15 mouse cellular contexts compared by ENCODE assay signal in the genomic region with DNA sequence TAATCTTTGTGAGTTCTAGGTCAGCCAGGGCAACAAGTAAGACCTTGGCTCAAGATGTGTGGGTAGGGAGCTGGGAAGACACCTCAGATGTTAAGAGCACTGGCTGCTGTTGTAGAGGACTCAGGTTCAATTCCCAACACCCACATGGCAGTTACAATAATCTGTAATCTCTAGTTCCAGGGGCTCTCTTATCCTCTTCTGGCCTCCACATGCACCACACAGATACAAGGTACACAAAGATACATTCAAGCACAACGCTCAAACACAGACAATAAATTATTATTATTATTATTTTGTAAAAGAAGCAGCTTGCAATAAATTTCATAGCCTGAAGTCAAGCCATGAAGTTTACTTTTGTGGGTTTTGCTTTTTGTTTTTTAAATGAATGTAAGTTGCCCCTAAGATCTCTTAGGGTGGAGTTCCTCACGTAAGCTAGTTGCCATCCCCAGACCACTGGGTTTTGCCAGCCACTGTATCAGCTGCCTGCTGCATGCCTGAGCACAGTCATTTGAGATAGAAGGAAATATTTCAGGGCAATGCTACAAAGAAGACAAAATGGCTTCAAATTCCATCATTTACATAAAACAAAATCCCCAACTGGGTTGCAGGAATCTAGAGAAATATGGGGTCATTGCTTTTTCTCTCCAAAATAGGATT. TPM values are rescaled to one million over a fixed set of nuclear protein-coding genes. Genes with fewer than 3 reads are reported as not detected.
DNase-seq lines count a peak whose midpoint lies in the region; ATAC-seq and TF ChIP-seq lines count a peak whose summit lies in the region.
"Had no signal": no experiment of that assay in that cellular context is flagged by ENCODE, and none has a peak within 500 bp of the region (broad histone marks: within the 10 kb centered on the region; RNA-seq: fewer than 3 reads in every experiment).

No protein-coding gene starts in this region.

- peaks cover 3 to 73% of the 10 kb centered on the region in 2 experiments; a peak in 3 of 4 replicates for H3K36me3 ChIP-seq in MEL (ENCODE audit: control insufficient read depth in 1 of 2, insufficient read depth in 2 of 2, low read length in 2 of 2)
- H3K36me3 ChIP-seq in forebrain, embryonic 11.5 days (ENCODE audit: control insufficient read depth, insufficient read depth, low read length), result no peaks in the 10 kb centered on the region
- peaks cover 16% of the 10 kb centered on the region for H3K36me3 ChIP-seq in liver, embryonic 13.5 days
- H3K36me3 ChIP-seq: heart, embryonic 12.5 days; hindbrain, embryonic 13.5 days had no signal

- intact Hi-C loops in left cerebral cortex, postnatal 25 days (cut with DNase I), result loop anchor here (2.0 kb wide), 1 partner anchor 30 kb away; no protein-coding TSS in a partner anchor

- peaks cover 30% of the 10 kb centered on the region for H3K79me2 ChIP-seq in MEL (ENCODE audit: control insufficient read depth, insufficient read depth, low read length, poor library complexity)

- 80% methylated on average over 2 of the region's 2 CpGs for WGBS in forebrain, embryonic 11.5 days
- WGBS in liver, embryonic 13.5 days (ENCODE audit: insufficient replicate concordance), result 22% methylated on average over 2 of the region's 2 CpGs

- peak overlapping the region; percentile 92 for H3K27ac ChIP-seq in MEL (ENCODE audit: control insufficient read depth, low read depth, low read length)
- H3K27ac ChIP-seq in forebrain, embryonic 11.5 days (ENCODE audit: low read depth, low read length), result no peak overlapping the region; the same call in 1 of the 2 replicates
- peak overlapping the region; percentile 94 for H3K27ac ChIP-seq in liver, embryonic 13.5 days
- H3K27ac ChIP-seq: hindbrain, embryonic 13.5 days; macrophage had no signal

- no peak for DNase-seq in frontal cortex, adult 2 months (ENCODE audit: extremely low spot score in 1 of 2, low spot score in 1 of 2)
- DNase-seq in MEL (ENCODE audit: low read depth, low spot score), result peak; percentile 81
- DNase-seq in forebrain, embryonic 11.5 days (ENCODE audit: low spot score), result peak; percentile 37
- peak; percentile 69 for DNase-seq in liver, embryonic 13.5 days
- DNase-seq in adrenal gland, adult 18-20 months (ENCODE audit: low spot score in 2 of 2), result no peak
- DNase-seq in right cerebral cortex, postnatal 14 days, result no peak
- no peak for DNase-seq in left cerebral cortex, postnatal 25 days (ENCODE audit: low spot score in 2 of 2)
- DNase-seq: adrenal gland, postnatal 36 days; gastrocnemius, postnatal 14 days; kidney, adult 2 months had no signal

- peak; percentile 98 to 99 for TF ChIP-seq EP300 in MEL (IDR thresholded peaks at IDR 0.05; ENCODE audit: low read depth in 1 of 2, low read length in 2 of 2)

- H3K4me1 ChIP-seq in MEL (ENCODE audit: control insufficient read depth in 1 of 2, insufficient read depth in 2 of 2, low read length in 2 of 2), result peaks cover 57 to 63% of the 10 kb centered on the region in 2 experiments
- H3K4me1 ChIP-seq in forebrain, embryonic 11.5 days (replicated peaks; ENCODE audit: control insufficient read depth, insufficient read depth, low read length), result 0 out of 2 replicates have a peak, but pooled peaks cover 2% of the 10 kb centered on the region
- H3K4me1 ChIP-seq in liver, embryonic 13.5 days (replicated peaks), result peaks cover 94% of the 10 kb centered on the region

- no peaks in the 10 kb centered on the region for H3K27me3 ChIP-seq in MEL (ENCODE audit: control insufficient read depth in 1 of 2, insufficient read depth in 2 of 2, low read length in 2 of 2)
- H3K27me3 ChIP-seq in forebrain, embryonic 11.5 days (ENCODE audit: control insufficient read depth, insufficient read depth, low read length), result no peaks in the 10 kb centered on the region
- H3K27me3 ChIP-seq in liver, embryonic 13.5 days, result no peaks in the 10 kb centered on the region
- H3K27me3 ChIP-seq: heart, embryonic 12.5 days; hindbrain, embryonic 13.5 days had no signal

- no peak overlapping the region for H3K4me2 ChIP-seq in forebrain, embryonic 11.5 days (ENCODE audit: low read depth, low read length, severe bottlenecking)
- H3K4me2 ChIP-seq in liver, embryonic 13.5 days, result peak overlapping the region; percentile 54
- H3K4me2 ChIP-seq: heart, embryonic 12.5 days; hindbrain, embryonic 13.5 days had no signal

- ATAC-seq in frontal cortex, adult (ENCODE audit: low TSS enrichment), result peak; percentile 28
- no peak for ATAC-seq in forebrain, embryonic 11.5 days (replicated peaks; ENCODE audit: low FRiP score)
- ATAC-seq in liver, embryonic 13.5 days (ENCODE audit: low read depth), result peak; percentile 95
- ATAC-seq: midbrain, embryonic 16.5 days had no signal

- peak in 1 of 2 experiments; percentile 19; a peak in 1 of 4 replicates for TF ChIP-seq POLR2A in MEL (IDR thresholded peaks at IDR 0.05; ENCODE audit: control insufficient read depth in 1 of 2, insufficient read depth in 1 of 2, low read depth in 1 of 2, low read length in 2 of 2, poor library complexity in 1 of 2)

- no peak for TF ChIP-seq CTCF in MEL (IDR thresholded peaks at IDR 0.05 in 2 of 3, conservative IDR thresholded peaks at IDR 0.05 in 1 of 3; ENCODE audit: control insufficient read depth in 1 of 3, insufficient read depth in 1 of 3, low read depth in 2 of 3, low read length in 3 of 3, poor library complexity in 1 of 3, severe bottlenecking in 1 of 3)

- H3K9ac ChIP-seq in MEL (ENCODE audit: control insufficient read depth, low read depth, low read length, poor library complexity, severe bottlenecking), result peak overlapping the region; percentile 21
- H3K9ac ChIP-seq in forebrain, embryonic 11.5 days (ENCODE audit: low read length), result no peak overlapping the region
- peak overlapping the region; percentile 65 for H3K9ac ChIP-seq in liver, embryonic 13.5 days
- H3K9ac ChIP-seq: heart, embryonic 12.5 days; hindbrain, embryonic 13.5 days had no signal

- H3K9me3 ChIP-seq in MEL (replicated peaks; ENCODE audit: insufficient read depth, low read length), result no peaks in the 10 kb centered on the region
- H3K9me3 ChIP-seq in forebrain, embryonic 11.5 days (ENCODE audit: control insufficient read depth, low read length), result no peaks in the 10 kb centered on the region
- no peaks in the 10 kb centered on the region for H3K9me3 ChIP-seq in liver, embryonic 13.5 days (replicated peaks)
- H3K9me3 ChIP-seq: heart, embryonic 12.5 days; hindbrain, embryonic 13.5 days had no signal

- peak overlapping the region in 1 of 2 experiments; percentile 10; a peak in 1 of 4 replicates for H3K4me3 ChIP-seq in MEL (ENCODE audit: control insufficient read depth in 1 of 2, insufficient read depth in 1 of 2, low read depth in 2 of 2, low read length in 2 of 2)
- H3K4me3 ChIP-seq in forebrain, embryonic 11.5 days (ENCODE audit: low read depth, low read length), result no peak overlapping the region
- peak overlapping the region; percentile 6; the same call in 1 of the 2 replicates for H3K4me3 ChIP-seq in liver, embryonic 13.5 days (replicated peaks)
- H3K4me3 ChIP-seq: heart, embryonic 12.5 days; hindbrain, embryonic 13.5 days had no signal

- no peak for TF ChIP-seq RAD21 in MEL (IDR thresholded peaks at IDR 0.05; ENCODE audit: low read depth, low read length)

TF ChIP-seq in MEL, 35 proteins besides CTCF, POLR2A, EP300 and RAD21 (continues in another document):
- TF ChIP-seq GABPA (IDR thresholded peaks at IDR 0.05; ENCODE audit: low read depth, low read length), result no peak
- peak; percentile 96 for TF ChIP-seq MYB (IDR thresholded peaks at IDR 0.05; ENCODE audit: low read depth, low read length)
- no peak for TF ChIP-seq ZC3H11A (IDR thresholded peaks at IDR 0.05; ENCODE audit: low read depth, low read length)
- peak; percentile 88 for TF ChIP-seq CHD1 (IDR thresholded peaks at IDR 0.05; ENCODE audit: low read depth, low read length)
- 0 out of 2 replicates have a peak, but pooled peaks have one; percentile 7 for TF ChIP-seq ZMIZ1 (IDR thresholded peaks at IDR 0.05; ENCODE audit: low read depth, low read length)
- peak; percentile 87 for TF ChIP-seq SIN3A (IDR thresholded peaks at IDR 0.05; ENCODE audit: low read length)
- TF ChIP-seq CHD2 (IDR thresholded peaks at IDR 0.05; ENCODE audit: low read length), result peak; percentile 81
- no peak for TF ChIP-seq E2F4 (IDR thresholded peaks at IDR 0.05; ENCODE audit: borderline replicate concordance, low read depth, low read length)
- TF ChIP-seq GATA1 (IDR thresholded peaks at IDR 0.05; ENCODE audit: low read depth, low read length), result peak; percentile 99
- TF ChIP-seq ETS1 (IDR thresholded peaks at IDR 0.05; ENCODE audit: low read depth, low read length), result peak; percentile 88
- no peak for TF ChIP-seq MEF2A (IDR thresholded peaks at IDR 0.05; ENCODE audit: extremely low read depth, insufficient replicate concordance, low read depth, low read length, poor library complexity, severe bottlenecking)
- TF ChIP-seq MAFK (IDR thresholded peaks at IDR 0.05; ENCODE audit: borderline replicate concordance, low read depth, low read length), result peak; percentile 57; the same call in 1 of the 2 replicates
- TF ChIP-seq MAX (IDR thresholded peaks at IDR 0.05; ENCODE audit: low read length), result peak; percentile 45; the same call in 1 of the 2 replicates
- TF ChIP-seq MAZ (IDR thresholded peaks at IDR 0.05; ENCODE audit: low read depth, low read length), result no peak
- TF ChIP-seq NELFE (IDR thresholded peaks at IDR 0.05; ENCODE audit: low read depth, low read length), result 0 out of 2 replicates have a peak, but pooled peaks have one; percentile 21
- no peak for TF ChIP-seq USF2 (IDR thresholded peaks at IDR 0.05; ENCODE audit: borderline replicate concordance in 1 of 2, insufficient read depth in 1 of 2, low read depth in 1 of 2, low read length in 2 of 2)
- TF ChIP-seq USF1 (IDR thresholded peaks at IDR 0.05; ENCODE audit: low read depth, low read length), result no peak
- peak; percentile 99 for TF ChIP-seq TCF12 (IDR thresholded peaks at IDR 0.05; ENCODE audit: low read depth, low read length)
- TF ChIP-seq MXI1 (IDR thresholded peaks at IDR 0.05; ENCODE audit: low read depth, low read length), result peak; percentile 44
- peak; percentile 30; the same call in 1 of the 2 replicates for TF ChIP-seq BHLHE40 (IDR thresholded peaks at IDR 0.05; ENCODE audit: borderline replicate concordance, low read depth, low read length)
- no peak for TF ChIP-seq HCFC1 (IDR thresholded peaks at IDR 0.05; ENCODE audit: low read depth, low read length)

RNA-seq across cellular contexts. Expression of a gene that starts 32.5 kb away (rescaled TPM):
- polyA plus RNA-seq in frontal cortex, adult 2 months (2012; rRNA removed), result 41.0 and 44.9 TPM in 2 replicates
- 20.0 and 22.2 TPM in 2 replicates for total RNA-seq in MEL (2012; rRNA removed)
- 10 to 100 TPM in 1 of 2 experiments, not detected in 1; 24.3 TPM for polyA plus RNA-seq in MEL (2012; ENCODE audit: insufficient read depth in 1 of 2, insufficient read length in 2 of 2, low read depth in 1 of 2, low replicate concordance in 2 of 2, missing spikeins in 1 of 2)
- polyA plus RNA-seq in forebrain, embryonic 11.5 days (2014; fragmentation: Nextera tagmentation; extraction: Ambion mirVana), result 16.9 and 18.5 TPM in 2 replicates
- polyA plus RNA-seq in liver, embryonic 13.5 days (2015; fragmentation: Nextera tagmentation; extraction: Ambion mirVana), result 6.2 and 7.7 TPM in 2 replicates
- 10 to 100 TPM in 1 of 2 experiments, 1 to 10 TPM in 1; 7.1 to 10.3 TPM for total RNA-seq in adrenal gland, adult 18-20 months (2021)
- 10 to 100 TPM; 58.9 to 59.3 TPM for total RNA-seq in left cerebral cortex, postnatal 25 days (2021)

Comparison
In these comparisons a context has a peak if more than half of its experiments do, and no peak if none do; other contexts are left out.
1. DNase-seq: peak in MEL (single experiment), forebrain, embryonic 11.5 days (single experiment) and liver, embryonic 13.5 days (single experiment); none in frontal cortex, adult 2 months (0 of 2), adrenal gland, adult 18-20 months (0 of 2), right cerebral cortex, postnatal 14 days (single experiment) and left cerebral cortex, postnatal 25 days (0 of 2).